Mouse (Mus musculus): Measurements from ENCODE around the gene Mdga1. TPM values are rescaled to one million over a fixed set of nuclear protein-coding genes. Genes with fewer than 3 reads are reported as not detected.

Mdga1 gene
- polyA plus RNA-seq, 1 experiment from 2014 or later: 2.1 TPM

DNA sequence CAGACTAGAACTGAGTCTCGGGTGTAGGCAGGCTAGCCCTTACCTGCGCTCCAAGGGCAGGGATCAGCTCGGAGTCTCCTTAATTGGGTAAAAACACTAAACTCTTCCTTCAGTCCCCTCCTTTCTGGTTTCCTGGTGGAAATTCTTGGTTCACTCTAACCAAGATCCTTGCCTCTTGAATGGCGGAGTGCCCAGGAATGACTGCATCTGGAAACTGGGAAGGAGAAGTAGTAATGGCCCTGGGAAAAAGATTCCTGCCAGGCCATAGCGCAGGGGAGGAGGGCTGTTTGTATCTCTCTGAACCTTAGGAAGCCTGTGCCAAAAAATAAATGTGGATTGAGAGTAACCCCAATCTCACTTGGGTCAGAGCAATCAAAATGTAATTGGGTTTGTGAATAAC is 30.9 kb downstream of the Mdga1 start:
- H3K9ac ChIP-seq: no peak overlapping the region
- H3K4me3 ChIP-seq (replicated peaks): no peak overlapping the region
- H3K36me3 ChIP-seq: no peaks in the 10 kb centered on the region
- peaks cover 6% of the 10 kb centered on the region for H3K4me1 ChIP-seq
- WGBS: 90% methylated on average over 5 of the region's 5 CpGs
- H3K4me2 ChIP-seq: no peak overlapping the region
- H3K27me3 ChIP-seq: 0 out of 2 replicates have a peak, but pooled peaks cover 3% of the 10 kb centered on the region
- no peak overlapping the region for H3K27ac ChIP-seq
- no peaks in the 10 kb centered on the region for H3K9me3 ChIP-seq (replicated peaks)
- no peak for ATAC-seq (replicated peaks; ENCODE audit: low FRiP score)

DNA sequence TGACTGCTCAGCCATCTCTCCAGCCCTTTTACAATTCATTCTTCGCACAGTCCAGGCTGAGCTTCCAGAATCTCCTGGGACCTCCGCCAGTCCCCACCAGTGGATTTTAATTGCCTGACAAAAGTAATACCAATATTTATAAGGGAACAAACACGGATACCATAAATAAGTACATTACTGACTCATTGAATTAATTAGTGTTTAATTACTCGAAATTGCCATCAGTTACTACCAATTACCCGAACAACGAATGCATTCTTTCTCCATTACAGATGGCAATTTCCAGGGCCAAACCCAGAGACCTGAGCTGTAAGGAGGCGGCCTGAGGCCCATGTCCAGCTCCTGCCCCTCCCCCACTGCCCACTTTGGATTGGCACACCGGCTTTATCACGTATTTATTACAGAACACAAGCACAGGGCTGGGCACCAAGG is 32.5 kb downstream of the Mdga1 start:
- peaks cover 6% of the 10 kb centered on the region for H3K4me1 ChIP-seq
- H3K4me3 ChIP-seq (replicated peaks): no peak overlapping the region
- 87% methylated on average over 9 of the region's 9 CpGs for WGBS
- H3K27me3 ChIP-seq: 0 out of 2 replicates have a peak, but pooled peaks cover 3% of the 10 kb centered on the region
- no peaks in the 10 kb centered on the region for H3K36me3 ChIP-seq
- no peak overlapping the region for H3K27ac ChIP-seq
- ATAC-seq (replicated peaks; ENCODE audit: low FRiP score): no peak
- H3K4me2 ChIP-seq: no peak overlapping the region
- H3K9me3 ChIP-seq (replicated peaks): no peaks in the 10 kb centered on the region
- H3K9ac ChIP-seq: no peak overlapping the region

DNA sequence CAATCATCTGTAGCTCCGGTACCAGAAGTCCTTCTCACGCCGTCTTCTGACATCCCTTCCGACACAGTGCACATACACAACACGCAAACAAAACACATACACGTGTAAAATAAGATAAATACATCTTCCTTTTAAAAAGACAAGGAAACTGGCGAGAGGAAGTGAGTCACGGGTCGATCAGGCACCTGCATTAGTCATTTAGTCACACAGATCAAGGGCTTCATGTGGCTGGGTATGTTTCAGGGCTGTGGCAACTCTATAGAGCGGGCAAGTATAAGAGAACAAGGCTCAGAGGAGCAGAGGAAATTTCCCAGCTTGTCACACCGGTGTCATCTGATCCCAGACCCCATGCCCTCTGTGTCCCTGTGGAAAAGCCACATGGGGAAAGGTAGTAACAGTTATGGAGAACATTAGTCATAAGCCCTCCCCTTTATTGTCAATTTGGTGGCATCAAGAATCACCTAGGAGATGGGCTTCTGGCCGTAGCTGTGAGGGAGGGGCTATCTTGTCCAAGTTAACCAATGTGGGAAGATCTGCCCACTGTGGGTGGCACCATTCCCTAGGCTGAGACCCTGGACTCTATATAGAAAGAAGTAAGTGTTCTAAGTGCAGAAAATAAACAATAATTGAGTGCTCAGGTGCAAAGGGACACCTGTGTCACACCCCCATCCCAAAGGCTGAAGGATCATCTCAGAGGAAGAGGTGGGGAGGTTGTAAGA is 35.6 kb downstream of the Mdga1 start:
- no peaks in the 10 kb centered on the region for H3K36me3 ChIP-seq
- H3K27me3 ChIP-seq: peaks cover 8% of the 10 kb centered on the region; the same call in 1 of the 2 replicates
- peaks cover 6% of the 10 kb centered on the region; the same call in 1 of the 2 replicates for H3K4me1 ChIP-seq
- no peak overlapping the region for H3K4me3 ChIP-seq (replicated peaks)
- H3K27ac ChIP-seq: no peak overlapping the region
- H3K4me2 ChIP-seq: no peak overlapping the region
- ATAC-seq (replicated peaks; ENCODE audit: low FRiP score): no peak
- H3K9ac ChIP-seq: no peak overlapping the region
- WGBS: 84% methylated on average over 12 of the region's 12 CpGs
- H3K9me3 ChIP-seq (replicated peaks): no peaks in the 10 kb centered on the region

DNA sequence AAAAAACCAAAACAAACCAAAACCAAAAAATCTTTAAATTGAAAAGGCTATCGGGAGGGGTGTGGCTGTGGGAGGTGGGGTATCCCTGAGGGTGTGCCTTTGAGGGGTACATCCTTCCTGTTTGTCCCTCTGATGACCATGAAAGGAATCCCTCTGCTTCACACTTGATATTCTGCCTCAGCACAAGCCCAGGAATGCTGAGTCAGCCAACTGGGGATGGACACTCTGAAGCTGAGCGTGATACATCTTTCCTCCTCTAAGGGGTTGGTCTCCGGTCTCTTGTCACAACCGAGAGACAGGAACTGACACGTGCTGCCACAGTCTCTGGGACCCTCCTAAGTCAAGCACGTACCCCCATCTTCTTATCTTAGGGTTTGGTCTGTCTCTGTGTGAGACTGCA is 37.1 kb downstream of the Mdga1 start:
- H3K9me3 ChIP-seq (replicated peaks): no peaks in the 10 kb centered on the region
- no peak overlapping the region for H3K4me3 ChIP-seq (replicated peaks)
- H3K27me3 ChIP-seq: peaks cover 12% of the 10 kb centered on the region; the same call in 1 of the 2 replicates
- H3K27ac ChIP-seq: no peak overlapping the region
- WGBS: 83% methylated on average over 6 of the region's 6 CpGs
- peaks cover 16% of the 10 kb centered on the region; the same call in 1 of the 2 replicates for H3K4me1 ChIP-seq
- no peak overlapping the region for H3K9ac ChIP-seq
- no peak overlapping the region for H3K4me2 ChIP-seq
- no peak for ATAC-seq (replicated peaks; ENCODE audit: low FRiP score)
- H3K36me3 ChIP-seq: no peaks in the 10 kb centered on the region

DNA sequence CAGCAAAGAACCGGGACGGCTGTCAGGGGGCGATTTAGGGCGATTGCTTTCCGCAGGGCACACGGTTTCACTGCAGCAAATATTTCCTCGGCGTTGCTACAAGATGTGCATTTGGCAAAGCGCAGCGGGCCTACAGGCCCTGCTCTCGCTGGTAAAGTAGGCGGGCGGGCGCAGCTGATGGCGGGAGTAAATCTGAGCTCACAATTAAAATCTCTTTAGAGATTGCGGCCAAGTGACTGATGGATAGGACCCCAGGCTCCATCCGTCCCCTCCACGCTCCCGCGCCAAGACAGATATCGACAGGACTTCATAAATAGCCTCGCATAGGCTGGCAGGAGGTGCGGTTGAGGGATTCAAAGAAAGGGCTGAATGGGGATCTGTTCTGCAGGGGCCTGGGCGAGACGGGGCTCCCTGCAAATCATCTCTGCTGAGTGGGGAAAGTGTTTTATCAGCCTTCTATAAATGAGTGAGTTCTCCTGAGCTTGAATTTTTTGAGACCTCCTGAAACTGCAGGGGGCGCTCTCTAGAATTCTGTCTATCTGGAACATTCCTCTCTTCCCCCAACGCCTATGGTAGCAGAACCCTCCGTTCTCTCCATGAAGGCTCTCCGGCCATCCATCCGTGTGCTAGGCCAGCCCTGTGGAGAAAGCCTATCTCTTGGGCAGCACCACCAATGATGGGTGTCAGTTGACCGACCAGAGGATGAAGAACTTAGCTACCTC is 38.5 kb downstream of the Mdga1 start:
- Histone ChIP-seq H3K9me3 (replicated peaks) (no peaks in the 10 kb centered on the region), H3K4me2 (no peak overlapping the region), H3K36me3 (no peaks in the 10 kb centered on the region), H3K9ac (no peak overlapping the region), H3K27me3 (peaks cover 12% of the 10 kb centered on the region; the same call in 1 of the 2 replicates), H3K4me3 (replicated peaks) (no peak overlapping the region), H3K4me1 (peaks cover 16% of the 10 kb centered on the region; the same call in 1 of the 2 replicates), H3K27ac (no peak overlapping the region)
- 86% methylated on average over 31 of the region's 31 CpGs for WGBS
- ATAC-seq (replicated peaks; ENCODE audit: low FRiP score): no peak

DNA sequence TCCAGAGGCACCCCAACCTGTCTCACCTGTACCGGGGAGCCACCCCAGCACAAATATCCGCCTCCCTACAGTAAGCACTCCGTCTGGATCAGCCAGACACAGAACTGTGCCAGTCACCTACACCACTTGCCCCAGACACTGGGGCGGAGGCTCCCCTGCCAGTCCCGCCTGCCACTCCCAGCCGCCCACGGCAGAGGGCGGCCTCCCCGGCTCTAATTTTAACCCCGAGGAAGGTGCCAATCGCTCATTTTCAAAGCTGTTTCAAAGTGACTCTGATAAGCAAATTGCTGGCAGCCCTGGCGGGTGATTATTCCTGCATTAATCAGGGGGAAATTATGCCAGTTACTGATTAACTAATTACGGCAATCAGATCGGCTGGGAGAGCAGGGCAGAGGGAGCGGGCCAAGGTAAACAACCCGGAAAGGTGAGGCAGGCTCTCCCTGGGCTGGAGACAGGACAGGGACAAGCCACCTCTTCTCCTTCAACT is 41.1 kb downstream of the Mdga1 start:
- no peaks in the 10 kb centered on the region for H3K9me3 ChIP-seq (replicated peaks)
- no peaks in the 10 kb centered on the region for H3K36me3 ChIP-seq
- H3K4me2 ChIP-seq: peak overlapping the region; percentile 25
- peaks cover 12% of the 10 kb centered on the region; the same call in 1 of the 2 replicates for H3K27me3 ChIP-seq
- ATAC-seq (replicated peaks; ENCODE audit: low FRiP score): 0 out of 2 replicates have a peak, but pooled peaks have one; percentile 46
- H3K9ac ChIP-seq: no peak overlapping the region
- no peak overlapping the region for H3K27ac ChIP-seq
- H3K4me3 ChIP-seq (replicated peaks): 0 out of 2 replicates have a peak overlapping the region, but pooled peaks have one; percentile 5
- WGBS: 23% methylated on average over 16 of the region's 16 CpGs
- peaks cover 16% of the 10 kb centered on the region; the same call in 1 of the 2 replicates for H3K4me1 ChIP-seq

DNA sequence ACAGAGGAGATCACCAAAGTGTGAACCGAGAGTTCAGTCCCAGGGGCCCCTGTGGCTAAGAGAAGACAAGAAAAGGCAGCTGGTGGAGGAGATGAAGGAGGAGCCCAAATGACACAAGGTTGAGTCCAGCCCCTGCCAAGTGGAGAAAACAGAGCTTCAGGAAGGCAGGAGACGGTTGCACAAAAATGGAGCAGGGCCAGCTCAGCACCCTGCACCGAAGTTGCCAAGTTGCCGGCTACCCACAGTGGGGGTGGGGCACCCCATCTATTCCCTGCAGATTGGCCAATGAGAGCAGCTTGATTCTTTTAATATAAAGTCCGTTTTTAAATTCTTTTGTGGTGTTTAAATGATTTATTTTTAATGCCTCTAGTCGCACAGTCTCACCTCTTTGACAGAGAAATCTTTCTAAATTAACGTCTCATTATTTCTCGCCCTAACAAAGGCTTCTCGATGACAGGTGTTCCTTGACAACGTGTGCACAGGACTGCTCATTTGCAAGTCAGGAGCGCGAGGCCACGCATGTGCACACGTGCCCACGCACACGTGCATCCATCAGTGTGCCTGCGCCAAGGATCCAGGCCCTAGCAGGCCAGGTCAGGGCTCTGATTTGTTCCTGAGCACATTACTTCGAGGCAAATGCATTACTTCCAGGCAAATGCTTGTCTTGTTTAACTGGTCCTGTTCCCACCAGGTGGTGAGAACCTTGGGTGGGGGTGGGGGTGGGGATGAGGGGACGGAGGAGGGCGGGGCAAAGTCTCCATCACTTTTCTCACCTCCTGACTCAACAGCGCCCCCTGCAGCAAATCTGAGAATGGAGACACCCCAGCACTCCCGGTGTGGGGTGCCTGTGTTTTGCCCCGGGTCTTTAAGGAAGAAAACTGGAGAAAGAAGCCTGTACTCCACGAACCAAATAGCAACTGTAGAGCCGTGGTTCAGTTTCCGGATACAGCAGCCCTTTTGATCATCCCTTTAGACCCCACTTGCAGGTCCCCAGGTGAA is 44.0 kb downstream of the Mdga1 start:
- H3K4me3 ChIP-seq (replicated peaks): no peak overlapping the region
- no peak for ATAC-seq (replicated peaks; ENCODE audit: low FRiP score)
- no peaks in the 10 kb centered on the region for H3K36me3 ChIP-seq
- peaks cover 16% of the 10 kb centered on the region; the same call in 1 of the 2 replicates for H3K4me1 ChIP-seq
- no peaks in the 10 kb centered on the region for H3K9me3 ChIP-seq (replicated peaks)
- H3K4me2 ChIP-seq: no peak overlapping the region
- H3K27ac ChIP-seq: no peak overlapping the region
- 68% methylated on average over 26 of the region's 26 CpGs for WGBS
- H3K27me3 ChIP-seq: peaks cover 15% of the 10 kb centered on the region; the same call in 1 of the 2 replicates
- H3K9ac ChIP-seq: no peak overlapping the region

DNA sequence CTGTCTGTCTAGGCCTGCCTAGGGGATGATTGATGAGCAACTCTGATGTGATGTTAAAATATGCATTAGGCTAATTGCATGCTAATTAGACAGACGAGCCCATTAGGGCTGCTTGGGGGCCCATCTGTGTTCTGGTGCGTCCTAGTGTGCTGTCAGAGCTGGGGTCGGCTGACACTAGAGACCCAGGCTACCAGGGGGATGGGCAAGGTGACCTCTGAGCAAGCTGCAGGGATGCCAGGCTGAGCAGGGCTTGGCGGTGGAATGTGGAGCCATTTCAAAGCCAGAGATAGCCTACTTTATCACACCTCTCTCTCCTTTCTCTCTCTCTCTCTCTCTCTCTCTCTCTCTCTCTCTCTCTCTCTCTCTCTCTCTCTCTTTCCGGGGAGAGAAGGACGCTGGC is 49.8 kb downstream of the Mdga1 start:
- no peak overlapping the region for H3K9ac ChIP-seq
- H3K27me3 ChIP-seq: 0 out of 2 replicates have a peak, but pooled peaks cover 8% of the 10 kb centered on the region
- no peak overlapping the region for H3K27ac ChIP-seq
- no peaks in the 10 kb centered on the region for H3K36me3 ChIP-seq
- H3K9me3 ChIP-seq (replicated peaks): no peaks in the 10 kb centered on the region
- H3K4me1 ChIP-seq: peaks cover 6% of the 10 kb centered on the region
- WGBS: 46% methylated on average over 5 of the region's 6 CpGs
- H3K4me2 ChIP-seq: no peak overlapping the region
- H3K4me3 ChIP-seq (replicated peaks): no peak overlapping the region
- ATAC-seq (replicated peaks; ENCODE audit: low FRiP score): no peak

DNA sequence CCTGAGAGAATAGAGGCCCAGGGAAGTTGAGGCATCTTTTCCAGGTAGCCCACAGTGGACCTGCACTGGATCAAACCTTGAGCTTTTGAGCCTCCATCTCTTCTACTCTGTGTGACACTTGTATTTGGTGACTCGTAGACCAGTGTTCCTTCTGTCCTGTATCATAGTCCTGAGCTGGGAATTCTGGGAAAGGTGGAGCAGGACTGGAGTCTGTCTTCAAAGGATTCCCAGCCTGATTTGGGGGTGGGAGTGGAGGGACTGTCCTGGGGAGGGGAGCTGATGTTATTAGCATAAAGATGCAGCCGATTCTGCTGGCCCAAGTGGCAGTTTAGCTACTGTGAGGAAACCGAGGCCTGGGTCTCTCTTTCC is 50.4 kb downstream of the Mdga1 start:
- H3K4me1 ChIP-seq: peaks cover 6% of the 10 kb centered on the region
- WGBS: 84% methylated on average over 3 of the region's 3 CpGs
- H3K4me3 ChIP-seq (replicated peaks): no peak overlapping the region
- no peak overlapping the region for H3K4me2 ChIP-seq
- H3K9ac ChIP-seq: no peak overlapping the region
- no peaks in the 10 kb centered on the region for H3K36me3 ChIP-seq
- H3K27me3 ChIP-seq: 0 out of 2 replicates have a peak, but pooled peaks cover 8% of the 10 kb centered on the region
- no peaks in the 10 kb centered on the region for H3K9me3 ChIP-seq (replicated peaks)
- no peak overlapping the region for H3K27ac ChIP-seq
- no peak for ATAC-seq (replicated peaks; ENCODE audit: low FRiP score)

DNA sequence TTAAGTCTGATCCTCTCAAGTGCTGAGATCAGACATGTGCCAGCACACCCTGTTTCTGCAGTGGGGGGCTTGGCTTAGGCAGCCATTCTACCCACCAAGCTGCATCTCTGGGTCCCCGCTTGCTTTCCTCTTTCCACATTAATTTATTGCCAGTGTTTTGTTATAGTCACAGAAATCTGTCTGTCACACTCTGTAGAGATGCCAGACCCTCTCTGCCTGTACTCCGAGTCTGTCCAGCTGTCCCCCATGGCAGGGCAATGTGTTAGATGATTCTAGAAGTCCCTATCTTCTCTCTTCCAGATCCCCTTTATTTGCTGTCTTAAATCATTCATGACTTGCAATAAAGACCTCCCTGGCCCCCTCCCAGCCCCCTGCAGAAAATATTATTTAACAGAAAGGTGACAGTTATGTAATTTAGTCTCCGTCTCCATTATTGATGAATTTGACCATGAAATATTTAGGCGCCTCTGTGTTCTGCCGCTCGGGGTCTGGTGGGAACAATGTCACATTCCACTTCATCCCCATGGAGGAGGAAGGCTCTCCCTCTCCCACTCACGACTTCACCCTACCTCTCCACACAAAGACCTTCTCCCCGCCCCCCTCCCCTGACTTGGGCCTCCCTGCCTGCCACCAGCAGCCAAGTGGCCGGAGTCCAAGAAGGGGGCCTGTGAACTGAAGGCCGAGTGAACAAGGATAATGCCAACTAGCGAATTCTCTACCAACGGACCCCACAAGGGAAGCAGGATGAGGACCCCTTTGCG is 50.9 kb downstream of the Mdga1 start:
- H3K4me2 ChIP-seq: no peak overlapping the region
- ATAC-seq (replicated peaks; ENCODE audit: low FRiP score): no peak
- 55% methylated on average over 13 of the region's 13 CpGs for WGBS

DNA sequence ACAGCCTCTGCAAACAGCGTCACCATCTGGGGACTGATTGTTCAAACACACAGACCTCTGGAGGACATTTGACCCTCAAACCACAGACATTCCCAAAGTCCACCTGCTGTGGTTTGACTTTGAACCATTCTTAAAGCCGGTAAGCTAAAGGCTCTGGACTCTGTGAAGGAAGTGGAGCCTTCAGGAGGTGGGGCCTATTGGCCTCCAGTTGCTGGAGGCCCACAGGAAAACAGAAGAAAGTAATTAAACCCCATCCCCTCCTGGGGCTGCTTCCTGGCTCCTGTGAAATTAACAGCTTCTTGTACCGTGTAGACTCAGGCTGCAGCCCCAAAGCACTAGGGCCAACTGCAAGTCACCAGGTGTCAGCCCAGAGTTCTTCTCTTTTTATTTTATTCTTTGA is 52.9 kb downstream of the Mdga1 start:
- Histone ChIP-seq H3K9me3 (replicated peaks) (no peaks in the 10 kb centered on the region), H3K4me1 (peaks cover 12% of the 10 kb centered on the region), H3K27me3 (0 out of 2 replicates have a peak, but pooled peaks cover 6% of the 10 kb centered on the region), H3K9ac (no peak overlapping the region), H3K4me2 (no peak overlapping the region), H3K36me3 (no peaks in the 10 kb centered on the region), H3K27ac (no peak overlapping the region), H3K4me3 (replicated peaks) (no peak overlapping the region)
- WGBS: 11% methylated on average over 3 of the region's 3 CpGs
- ATAC-seq (replicated peaks; ENCODE audit: low FRiP score): no peak

More for the DNA sequence above, 50.9 kb downstream of the Mdga1 start:
- Histone ChIP-seq H3K36me3 (no peaks in the 10 kb centered on the region), H3K9me3 (replicated peaks) (no peaks in the 10 kb centered on the region), H3K27ac (no peak overlapping the region), H3K27me3 (0 out of 2 replicates have a peak, but pooled peaks cover 8% of the 10 kb centered on the region), H3K4me1 (peaks cover 6% of the 10 kb centered on the region), H3K9ac (no peak overlapping the region), H3K4me3 (replicated peaks) (no peak overlapping the region)
